In the genomic region with DNA sequence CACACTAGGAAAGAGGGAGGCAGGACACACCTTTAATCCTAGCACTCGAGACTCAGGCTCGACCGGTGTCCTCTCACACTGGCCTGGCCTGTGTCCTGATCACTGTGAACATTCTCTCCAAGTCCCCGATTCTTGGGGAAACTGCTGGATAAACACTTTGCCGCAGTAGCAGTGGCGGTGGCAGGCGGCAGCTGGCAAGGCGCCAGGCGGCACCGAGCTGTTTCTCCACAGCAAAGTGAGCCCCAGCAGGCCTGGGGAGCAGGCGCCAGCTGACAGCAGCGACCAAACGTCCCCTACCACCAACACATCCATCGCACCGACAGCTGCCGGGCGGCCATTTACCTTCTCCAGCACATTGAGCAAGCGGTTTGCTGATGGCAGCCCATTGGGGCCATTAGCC, we compare ENCODE assay signal across 9 mouse cellular contexts. TPM values are rescaled to one million over a fixed set of nuclear protein-coding genes. Genes with fewer than 3 reads are reported as not detected.
A peak's percentile ranks its signal among the peaks of the same experiment; 100 is the strongest.
DNase-seq lines count a peak whose midpoint lies in the region; ATAC-seq and TF ChIP-seq lines count a peak whose summit lies in the region.
"Had no signal": no experiment of that assay in that cellular context is flagged by ENCODE, and none has a peak within 500 bp of the region (broad histone marks: within the 10 kb centered on the region; RNA-seq: fewer than 3 reads in every experiment).

No protein-coding gene starts in this region.

- ATAC-seq in cerebellum, adult (ENCODE audit: insufficient number of reproducible peaks, low FRiP score, low TSS enrichment), result no peak
- 0 out of 2 replicates have a peak, but pooled peaks have one; percentile 19 for ATAC-seq in common myeloid progenitor, adult 5-6 weeks (replicated peaks; ENCODE audit: low read depth, poor library complexity, severe bottlenecking)
- no peak for ATAC-seq in heart, embryonic 13.5 days (ENCODE audit: extremely low read depth, insufficient number of reproducible peaks, low FRiP score, low TSS enrichment)
- ATAC-seq in kidney, postnatal 0 days (replicated peaks; ENCODE audit: low FRiP score, low read depth), result no peak
- peak; percentile 21 for ATAC-seq in lung, embryonic 14.5 days (ENCODE audit: insufficient read depth)
- no peak for ATAC-seq in inflammation-experienced regulatory T-cells, adult 6 months

- peak overlapping the region; percentile 60 for H3K9ac ChIP-seq in heart, embryonic 13.5 days
- no peak overlapping the region for H3K9ac ChIP-seq in kidney, postnatal 0 days (ENCODE audit: low read depth, low read length)
- H3K9ac ChIP-seq in lung, embryonic 14.5 days, result peak overlapping the region; percentile 27; the same call in 1 of the 2 replicates

- H3K4me3 ChIP-seq in heart, embryonic 13.5 days, result peak overlapping the region; percentile 15; the same call in 1 of the 2 replicates
- H3K4me3 ChIP-seq in kidney, postnatal 0 days (replicated peaks; ENCODE audit: low read depth, low read length), result no peak overlapping the region
- H3K4me3 ChIP-seq in lung, embryonic 14.5 days (ENCODE audit: low read depth, low read length), result no peak overlapping the region

- H3K27ac ChIP-seq in heart, embryonic 13.5 days (replicated peaks), result peak overlapping the region; percentile 84
- no peak overlapping the region for H3K27ac ChIP-seq in kidney, postnatal 0 days
- H3K27ac ChIP-seq in lung, embryonic 14.5 days (ENCODE audit: low read depth), result peak overlapping the region; percentile 85
- H3K27ac ChIP-seq: macrophage had no signal

- no peak for TF ChIP-seq CTCF in kidney, postnatal 0 days (IDR thresholded peaks at IDR 0.05; ENCODE audit: low read depth)
- TF ChIP-seq CTCF in lung, embryonic 14.5 days (IDR thresholded peaks at IDR 0.05; ENCODE audit: low read depth), result no peak

- H3K36me3 ChIP-seq in heart, embryonic 13.5 days, result peaks cover 95% of the 10 kb centered on the region
- H3K36me3 ChIP-seq in kidney, postnatal 0 days (ENCODE audit: insufficient read depth, low read length), result peaks cover 45% of the 10 kb centered on the region
- H3K36me3 ChIP-seq in lung, embryonic 14.5 days (ENCODE audit: insufficient read depth), result peaks cover 93% of the 10 kb centered on the region

- H3K9me3 ChIP-seq in heart, embryonic 13.5 days, result no peaks in the 10 kb centered on the region
- H3K9me3 ChIP-seq in kidney, postnatal 0 days (replicated peaks; ENCODE audit: low read length), result no peaks in the 10 kb centered on the region
- H3K9me3 ChIP-seq in lung, embryonic 14.5 days (ENCODE audit: low read depth, low read length), result no peaks in the 10 kb centered on the region

- DNase-seq in cerebellum, adult 11 months, result peak; percentile 59
- peak; percentile 18 for DNase-seq in kidney, postnatal 0 days (ENCODE audit: low spot score)
- DNase-seq in lung, embryonic 14.5 days, result peak; percentile 94
- peak; percentile 76 to 82 for DNase-seq in right cerebral cortex, adult 2 months (ENCODE audit: low spot score in 2 of 2)

- peak overlapping the region; percentile 45 for H3K4me2 ChIP-seq in heart, embryonic 13.5 days
- no peak overlapping the region for H3K4me2 ChIP-seq in kidney, postnatal 0 days (ENCODE audit: low read length)
- H3K4me2 ChIP-seq in lung, embryonic 14.5 days, result peak overlapping the region; percentile 42

- H3K27me3 ChIP-seq in heart, embryonic 13.5 days (replicated peaks), result no peaks in the 10 kb centered on the region
- H3K27me3 ChIP-seq in kidney, postnatal 0 days (ENCODE audit: insufficient read depth, low read length), result no peaks in the 10 kb centered on the region
- no peaks in the 10 kb centered on the region for H3K27me3 ChIP-seq in lung, embryonic 14.5 days (ENCODE audit: insufficient read depth, low read length)

- WGBS in heart, embryonic 13.5 days, result 22% methylated on average over 18 of the region's 18 CpGs
- WGBS in kidney, postnatal 0 days, result 28% methylated on average over 18 of the region's 18 CpGs
- 8% methylated on average over 18 of the region's 18 CpGs for WGBS in lung, embryonic 14.5 days

- peaks cover 100% of the 10 kb centered on the region for H3K4me1 ChIP-seq in heart, embryonic 13.5 days
- peaks cover 40% of the 10 kb centered on the region; the same call in 1 of the 2 replicates for H3K4me1 ChIP-seq in kidney, postnatal 0 days (replicated peaks; ENCODE audit: insufficient read depth, low read length)
- peaks cover 64% of the 10 kb centered on the region for H3K4me1 ChIP-seq in lung, embryonic 14.5 days (ENCODE audit: insufficient read depth)

RNA-seq across cellular contexts. Expression of a gene that starts 9.2 kb away (rescaled TPM):
- total RNA-seq in common myeloid progenitor, adult 5-6 weeks (2017), result 79.1 and 95.3 TPM in 2 replicates
- 59.2 and 66.6 TPM in 2 replicates for polyA plus RNA-seq in heart, embryonic 13.5 days (2015; fragmentation: Nextera tagmentation; extraction: Ambion mirVana)
- polyA plus RNA-seq in kidney, postnatal 0 days (2015; fragmentation: Nextera tagmentation; extraction: Ambion mirVana), result 72.5 and 114 TPM in 2 replicates
- 140 and 166 TPM in 2 replicates for polyA plus RNA-seq in lung, embryonic 14.5 days (2014; fragmentation: Nextera tagmentation; extraction: Ambion mirVana)
- polyA plus RNA-seq in inflammation-experienced regulatory T-cells, adult 6 months (2017; shearing (Covaris generic)), result 10 to 100 TPM; 20.2 to 26.3 (median 21.0) TPM

RNA-seq across cellular contexts. Expression of a gene that starts 13.2 kb away (rescaled TPM):
- total RNA-seq in common myeloid progenitor, adult 5-6 weeks (2017), result 0.27 and 0.87 TPM in 2 replicates
- polyA plus RNA-seq in heart, embryonic 13.5 days (2015; fragmentation: Nextera tagmentation; extraction: Ambion mirVana), result 5.8 and 6.2 TPM in 2 replicates
- polyA plus RNA-seq in kidney, postnatal 0 days (2015; fragmentation: Nextera tagmentation; extraction: Ambion mirVana), result 5.9 and 6.7 TPM in 2 replicates
- polyA plus RNA-seq in lung, embryonic 14.5 days (2014; fragmentation: Nextera tagmentation; extraction: Ambion mirVana), result 6.7 and 9.0 TPM in 2 replicates
- polyA plus RNA-seq in inflammation-experienced regulatory T-cells, adult 6 months (2017; shearing (Covaris generic)), result 1 to 10 TPM; 3.7 to 4.3 (median 3.8) TPM

RNA-seq across cellular contexts. Expression of a gene that starts 21.0 kb away (rescaled TPM):
- 198 and 209 TPM in 2 replicates for total RNA-seq in common myeloid progenitor, adult 5-6 weeks (2017)
- polyA plus RNA-seq in heart, embryonic 13.5 days (2015; fragmentation: Nextera tagmentation; extraction: Ambion mirVana), result 129 and 149 TPM in 2 replicates
- polyA plus RNA-seq in kidney, postnatal 0 days (2015; fragmentation: Nextera tagmentation; extraction: Ambion mirVana), result 202 and 209 TPM in 2 replicates
- 253 and 291 TPM in 2 replicates for polyA plus RNA-seq in lung, embryonic 14.5 days (2014; fragmentation: Nextera tagmentation; extraction: Ambion mirVana)
- polyA plus RNA-seq in inflammation-experienced regulatory T-cells, adult 6 months (2017; shearing (Covaris generic)), result 10 to 100 TPM; 34.6 to 68.7 (median 39.4) TPM

RNA-seq across cellular contexts. Expression of a gene that starts 45.6 kb away (rescaled TPM):
- total RNA-seq in common myeloid progenitor, adult 5-6 weeks (2017), result 33.6 and 35.4 TPM in 2 replicates
- 69.3 and 83.9 TPM in 2 replicates for polyA plus RNA-seq in heart, embryonic 13.5 days (2015; fragmentation: Nextera tagmentation; extraction: Ambion mirVana)
- polyA plus RNA-seq in kidney, postnatal 0 days (2015; fragmentation: Nextera tagmentation; extraction: Ambion mirVana), result 13.4 and 14.5 TPM in 2 replicates
- polyA plus RNA-seq in lung, embryonic 14.5 days (2014; fragmentation: Nextera tagmentation; extraction: Ambion mirVana), result 3.8 and 5.0 TPM in 2 replicates
- 1 to 10 TPM in 2 of 3 experiments, under 1 TPM in 1; 0.99 to 1.9 (median 1.6) TPM for polyA plus RNA-seq in inflammation-experienced regulatory T-cells, adult 6 months (2017; shearing (Covaris generic))

RNA-seq across cellular contexts. Expression of a gene that starts 54.8 kb away (rescaled TPM):
- 0.97 and 2.4 TPM in 2 replicates for total RNA-seq in common myeloid progenitor, adult 5-6 weeks (2017)
- 4.0 and 4.3 TPM in 2 replicates for polyA plus RNA-seq in heart, embryonic 13.5 days (2015; fragmentation: Nextera tagmentation; extraction: Ambion mirVana)
- 13.6 and 13.9 TPM in 2 replicates for polyA plus RNA-seq in kidney, postnatal 0 days (2015; fragmentation: Nextera tagmentation; extraction: Ambion mirVana)
- 21.4 and 23.1 TPM in 2 replicates for polyA plus RNA-seq in lung, embryonic 14.5 days (2014; fragmentation: Nextera tagmentation; extraction: Ambion mirVana)
- 1 to 10 TPM; 2.4 to 5.1 (median 4.1) TPM for polyA plus RNA-seq in inflammation-experienced regulatory T-cells, adult 6 months (2017; shearing (Covaris generic))

Comparison
In these comparisons a context has a peak if more than half of its experiments do, and no peak if none do; other contexts are left out.
1. DNase-seq: peak in every context shown above with its lines; median percentile 94 in lung, embryonic 14.5 days; 79 in right cerebral cortex, adult 2 months; 59 in cerebellum, adult 11 months; 18 in kidney, postnatal 0 days.
2. ATAC-seq: peak in common myeloid progenitor, adult 5-6 weeks (single experiment) and lung, embryonic 14.5 days (single experiment); none in cerebellum, adult (single experiment), heart, embryonic 13.5 days (single experiment), kidney, postnatal 0 days (single experiment) and inflammation-experienced regulatory T-cells, adult 6 months (single experiment).